17 mouse cellular contexts compared by ENCODE assay signal in the genomic region with DNA sequence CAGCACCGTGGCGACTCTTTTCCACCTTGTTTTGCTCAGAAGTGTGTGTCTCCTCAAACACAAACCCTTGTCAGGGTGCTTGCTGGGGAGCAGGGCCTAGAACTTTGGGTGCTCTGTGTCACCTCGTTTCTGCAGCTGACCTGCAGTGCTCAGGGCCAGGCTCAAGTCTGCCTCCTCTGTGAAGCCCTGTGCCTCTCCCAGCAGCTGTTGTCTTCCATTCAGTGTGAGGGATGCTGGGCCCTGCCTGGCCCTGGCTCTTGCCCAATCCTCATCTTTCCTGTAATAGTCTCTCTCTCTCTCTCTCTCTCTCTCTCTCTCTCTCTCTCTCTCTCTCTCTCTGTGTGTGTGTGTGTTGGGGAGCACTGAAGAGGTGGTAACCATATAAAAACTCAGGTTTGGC. TPM values are rescaled to one million over a fixed set of nuclear protein-coding genes. Genes with fewer than 3 reads are reported as not detected.
"Had no signal": no experiment of that assay in that cellular context is flagged by ENCODE, and none has a peak within 500 bp of the region (broad histone marks: within the 10 kb centered on the region; RNA-seq: fewer than 3 reads in every experiment).

No protein-coding gene starts in this region.

- H3K4me2 ChIP-seq: neural tube, embryonic 13.5 days; neural tube, embryonic 15.5 days; stomach, embryonic 15.5 days had no signal

- H3K27ac ChIP-seq: neural tube, embryonic 13.5 days; neural tube, embryonic 15.5 days; stomach, embryonic 15.5 days; stomach, postnatal 0 days had no signal

- H3K9ac ChIP-seq: neural tube, embryonic 13.5 days; neural tube, embryonic 15.5 days; stomach, embryonic 15.5 days had no signal

- H3K36me3 ChIP-seq: neural tube, embryonic 13.5 days; neural tube, embryonic 15.5 days; stomach, embryonic 15.5 days had no signal

- H3K9me3 ChIP-seq: neural tube, embryonic 13.5 days; neural tube, embryonic 15.5 days; stomach, embryonic 15.5 days had no signal

- H3K27me3 ChIP-seq: neural tube, embryonic 13.5 days; neural tube, embryonic 15.5 days; stomach, embryonic 15.5 days had no signal

- H3K4me1 ChIP-seq: neural tube, embryonic 15.5 days; stomach, embryonic 15.5 days had no signal

- DNase-seq: retina, postnatal 1 day; right cerebral cortex, adult 18-20 months; right cerebral cortex, postnatal 14 days; right cerebral cortex, postnatal 25 days; right cerebral cortex, postnatal 4 days; spleen, adult 18-20 months; thymus, adult 18-20 months; thymus, adult 2 months; thymus, postnatal 14 days; thymus, postnatal 25 days; thymus, postnatal 36 days; thymus, postnatal 4 days had no signal

- H3K4me3 ChIP-seq: neural tube, embryonic 13.5 days; neural tube, embryonic 15.5 days; stomach, embryonic 15.5 days had no signal

RNA-seq across cellular contexts. Expression of a gene that starts 32.3 kb away (rescaled TPM):
- polyA plus RNA-seq: small intestine, adult 2 months had no signal
